Mouse (Mus musculus) forebrain, embryonic 12.5 days (tissue): ENCODE measurements around the gene Slc25a12. TPM values are rescaled to one million over a fixed set of nuclear protein-coding genes. Genes with fewer than 3 reads are reported as not detected.

Experiments used
- ATAC-seq: fragments of 200-750 bp; cut with Nextera tagmentation; 2 replicates; pipeline ENCODE4 v1.8.0; 2017; ENCODE audit warnings: moderate TSS enrichment; ENCODE audit not compliant: low FRiP score
- H3K27ac ChIP-seq: fragments of 300-500 bp; sonication (generic); 2 replicates; pipeline ENCODE4 v1.5.1; 2016; ENCODE audit warnings: mild to moderate bottlenecking
- H3K27me3 ChIP-seq: fragments of 300-500 bp; sonication (generic); 2 replicates; pipeline ENCODE4 v1.6.1; 2016; ENCODE audit warnings: mild to moderate bottlenecking
- H3K36me3 ChIP-seq: fragments of 300-500 bp; sonication (generic); replicated peaks from 2 replicates; pipeline ENCODE4 v1.6.1; 2016; ENCODE audit warnings: mild to moderate bottlenecking
- H3K4me1 ChIP-seq: fragments of 300-500 bp; sonication (generic); 2 replicates; pipeline ENCODE4 v1.6.1; 2016
- H3K4me2 ChIP-seq: fragments of 300-500 bp; sonication (generic); 2 replicates; pipeline ENCODE4 v1.6.1; 2016; ENCODE audit warnings: mild to moderate bottlenecking, moderate library complexity
- H3K4me3 ChIP-seq: fragments of 300-500 bp; sonication (generic); replicated peaks from 2 replicates; pipeline ENCODE4 v1.5.1; 2016; ENCODE audit warnings: mild to moderate bottlenecking
- H3K9ac ChIP-seq: fragments of 300-500 bp; sonication (generic); 2 replicates; pipeline ENCODE4 v1.6.1; 2016; ENCODE audit warnings: mild to moderate bottlenecking
- H3K9me3 ChIP-seq: fragments of 300-500 bp; sonication (generic); 2 replicates; pipeline ENCODE4 v1.6.1; 2016
- WGBS: fragments of 180-500 bp; shearing (Covaris S2); methylation state at CpG from one replicate; pipeline ENCODE4 v1.1.7; 2016; 5-methylcytosine and 5-hydroxymethylcytosine counted together
- polyA plus RNA-seq: library from polyadenylated mRNA; unstranded; fragments of >200 nt; fragmentation: Nextera tagmentation; extraction: Ambion mirVana; gene quantifications from 2 replicates; pipeline ENCODE4 v1.2.1, GENCODE M21; 2016

The Slc25a12 gene
- polyA plus RNA-seq, 1 experiment from 2014 or later = 53.8 TPM

DNA sequence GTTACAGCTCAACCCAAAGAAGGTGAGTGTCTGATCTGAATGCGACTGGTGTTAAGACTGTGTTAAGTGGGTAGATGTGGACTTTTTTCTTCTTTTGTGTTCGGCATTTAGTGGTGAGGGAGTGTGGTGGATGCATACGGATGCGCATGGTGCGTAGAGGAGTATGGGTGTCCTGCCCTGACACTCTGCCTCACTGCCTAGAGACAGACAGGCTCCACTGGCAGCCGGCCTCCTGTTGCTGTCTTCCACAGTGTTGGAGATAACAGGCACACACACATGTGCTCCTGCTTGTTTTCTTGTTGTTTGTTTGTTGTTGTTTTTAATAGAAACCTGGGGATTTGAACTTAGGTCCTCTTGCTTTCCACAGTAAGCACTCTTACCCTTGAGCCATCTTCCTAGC, 131.5 kb downstream of the Slc25a12 start:
- no peak overlapping the region for H3K4me2 ChIP-seq
- H3K27me3 ChIP-seq = no peaks in the 10 kb centered on the region
- no peaks in the 10 kb centered on the region for H3K9me3 ChIP-seq
- H3K36me3 ChIP-seq = peaks cover 28% of the 10 kb centered on the region
- 90% methylated on average over 6 of the region's 6 CpGs for WGBS
- H3K4me1 ChIP-seq = no peaks in the 10 kb centered on the region
- no peak for ATAC-seq
- no peak overlapping the region for H3K9ac ChIP-seq
- H3K4me3 ChIP-seq = no peak overlapping the region
- H3K27ac ChIP-seq = no peak overlapping the region

DNA sequence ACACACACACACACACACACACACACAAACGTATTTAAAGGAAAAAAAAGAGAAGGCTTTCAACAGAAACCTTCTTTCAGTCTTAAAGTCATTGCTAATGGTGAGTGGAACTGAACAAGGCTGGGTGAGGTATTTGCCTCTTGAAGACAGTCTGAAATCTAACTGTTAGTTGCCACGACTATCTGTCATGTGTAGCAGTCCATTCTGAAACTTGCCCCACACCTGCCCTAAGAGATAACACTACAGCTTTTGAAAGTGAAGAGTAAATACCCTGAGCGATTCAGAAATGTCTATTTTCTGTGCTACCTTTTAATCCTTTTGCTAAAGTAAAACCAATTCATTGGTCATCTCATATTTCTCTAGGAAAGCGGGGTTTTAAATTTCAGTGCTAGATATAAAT, 132.1 kb downstream of the Slc25a12 start:
- 92% methylated on average over 4 of the region's 4 CpGs for WGBS
- peaks cover 28% of the 10 kb centered on the region for H3K36me3 ChIP-seq

DNA sequence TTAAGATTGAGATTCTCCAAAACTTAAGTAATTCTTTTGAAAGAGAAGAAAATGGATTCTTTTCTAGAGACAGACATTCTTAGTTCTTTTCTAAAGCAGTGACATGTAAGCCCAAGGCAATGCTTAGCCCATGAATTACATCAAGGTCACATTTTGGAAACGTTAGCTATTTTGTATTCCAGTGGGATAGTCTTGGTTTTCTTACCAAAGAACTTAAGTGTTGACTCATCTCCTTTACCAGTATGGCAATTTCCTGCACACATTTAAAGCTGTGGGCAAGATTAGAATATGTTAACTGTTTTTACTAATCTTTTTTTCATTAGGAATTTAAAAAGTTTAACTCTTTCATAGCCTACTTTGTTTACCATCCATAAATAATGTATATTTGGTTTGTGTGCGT, 134.6 kb downstream of the Slc25a12 start:
- WGBS = 78% methylated on average over 2 of the region's 2 CpGs
- H3K4me1 ChIP-seq = no peaks in the 10 kb centered on the region
- H3K9ac ChIP-seq = no peak overlapping the region
- no peak overlapping the region for H3K4me3 ChIP-seq
- no peaks in the 10 kb centered on the region for H3K27me3 ChIP-seq
- H3K4me2 ChIP-seq = no peak overlapping the region
- no peak overlapping the region for H3K27ac ChIP-seq
- ATAC-seq = no peak
- H3K9me3 ChIP-seq = no peaks in the 10 kb centered on the region
- H3K36me3 ChIP-seq = peaks cover 30% of the 10 kb centered on the region

More for the DNA sequence above, 132.1 kb downstream of the Slc25a12 start:
- Histone ChIP-seq H3K27me3 (no peaks in the 10 kb centered on the region), H3K4me2 (no peak overlapping the region), H3K4me3 (no peak overlapping the region), H3K27ac (no peak overlapping the region), H3K9me3 (no peaks in the 10 kb centered on the region), H3K4me1 (no peaks in the 10 kb centered on the region), H3K9ac (no peak overlapping the region)
- ATAC-seq = no peak

DNA sequence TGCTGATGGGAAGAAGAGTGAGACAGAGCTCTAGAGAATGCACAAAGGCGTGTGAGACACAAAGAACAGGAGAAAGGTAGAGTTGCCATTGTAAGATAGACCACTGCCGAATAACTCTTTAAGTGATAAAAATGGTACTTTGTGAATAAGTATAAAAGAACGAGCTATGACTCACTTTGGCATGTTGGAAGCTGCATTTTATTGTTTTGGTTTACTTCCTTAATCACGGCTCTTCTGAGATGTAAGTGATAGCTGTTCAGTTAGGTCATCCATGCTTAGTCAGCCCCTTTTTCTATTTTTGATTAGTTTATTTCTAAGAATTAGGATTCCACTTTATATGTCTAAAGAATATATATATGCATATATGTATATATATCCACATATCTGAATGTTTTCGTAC, 135.6 kb downstream of the Slc25a12 start:
- no peak overlapping the region for H3K4me2 ChIP-seq
- H3K4me3 ChIP-seq = no peak overlapping the region
- WGBS = 89% methylated on average over 5 of the region's 5 CpGs
- peaks cover 2% of the 10 kb centered on the region for H3K4me1 ChIP-seq
- H3K27ac ChIP-seq = no peak overlapping the region
- H3K9me3 ChIP-seq = no peaks in the 10 kb centered on the region
- ATAC-seq = no peak
- H3K9ac ChIP-seq = no peak overlapping the region
- H3K27me3 ChIP-seq = no peaks in the 10 kb centered on the region
- H3K36me3 ChIP-seq = peaks cover 27% of the 10 kb centered on the region

DNA sequence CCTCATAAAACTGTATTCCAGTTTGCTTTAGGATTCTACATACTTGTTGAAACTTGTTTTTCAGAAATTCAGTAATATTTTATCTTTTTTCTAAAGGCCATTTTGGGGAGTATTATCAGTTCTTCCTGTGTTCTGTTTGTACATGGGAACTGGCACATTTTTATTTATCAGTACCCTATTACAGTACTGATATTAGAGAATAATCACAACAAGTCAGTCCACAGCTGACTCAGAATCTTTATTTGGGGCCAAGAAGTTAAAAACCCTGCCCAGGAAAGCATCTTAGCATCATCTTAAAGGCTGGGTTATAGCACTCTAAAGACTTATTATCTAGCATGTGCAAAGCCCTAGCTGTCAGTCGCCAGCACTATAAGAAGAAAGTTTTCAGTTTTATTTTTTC, 137.9 kb downstream of the Slc25a12 start:
- Histone ChIP-seq H3K27ac (no peak overlapping the region), H3K27me3 (no peaks in the 10 kb centered on the region), H3K4me1 (peaks cover 6% of the 10 kb centered on the region), H3K4me2 (no peak overlapping the region), H3K4me3 (no peak overlapping the region), H3K9me3 (no peaks in the 10 kb centered on the region), H3K9ac (no peak overlapping the region), H3K36me3 (peaks cover 21% of the 10 kb centered on the region)
- ATAC-seq = no peak
- WGBS = 89% methylated on average over 1 of the region's 1 CpGs

DNA sequence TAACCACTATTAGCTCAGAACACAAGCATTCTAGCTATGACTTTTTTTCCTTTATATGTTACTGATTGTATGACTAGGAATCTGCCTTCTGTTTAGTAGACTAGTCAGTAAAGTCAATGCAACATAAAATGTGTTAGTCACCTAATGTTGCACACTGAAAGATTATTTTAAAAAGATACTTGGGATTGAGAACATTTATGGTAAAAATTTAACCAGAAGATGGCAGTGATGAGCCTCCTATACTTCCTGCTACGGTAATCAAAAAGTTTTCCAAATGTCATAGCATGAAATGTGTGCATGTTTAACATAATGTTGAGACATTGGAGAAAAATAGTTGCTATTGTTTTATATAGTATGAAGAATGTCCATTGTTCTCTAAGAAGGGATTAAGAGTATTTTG, 140.2 kb downstream of the Slc25a12 start:
- peaks cover 6% of the 10 kb centered on the region for H3K4me1 ChIP-seq
- 55% methylated on average over 1 of the region's 1 CpGs for WGBS
- ATAC-seq = no peak
- no peak overlapping the region for H3K4me3 ChIP-seq
- H3K9ac ChIP-seq = no peak overlapping the region
- no peak overlapping the region for H3K4me2 ChIP-seq
- no peaks in the 10 kb centered on the region for H3K27me3 ChIP-seq
- no peak overlapping the region for H3K27ac ChIP-seq
- H3K36me3 ChIP-seq = peaks cover 36% of the 10 kb centered on the region
- no peaks in the 10 kb centered on the region for H3K9me3 ChIP-seq

Other genes with a start within 250 kb of the Slc25a12 start
- gene Cybrd1, start 249.8 kb downstream of the Slc25a12 start, polyA plus RNA-seq = 0.38 and 0.41 TPM in 2 replicates
- gene Dync1i2, start 156.0 kb downstream of the Slc25a12 start, polyA plus RNA-seq = 171 and 182 TPM in 2 replicates
- gene Hat1, start 21.2 kb upstream of the Slc25a12 start, polyA plus RNA-seq = 176 and 178 TPM in 2 replicates
- 41.2 and 42.9 TPM in 2 replicates for gene Metap1d, start 85.5 kb upstream of the Slc25a12 start, polyA plus RNA-seq
- 207 and 300 TPM in 2 replicates for gene Dlx1, start 160.4 kb upstream of the Slc25a12 start, polyA plus RNA-seq
- 85.9 and 133 TPM in 2 replicates for gene Dlx2, start 179.0 kb upstream of the Slc25a12 start, polyA plus RNA-seq